Mouse (Mus musculus) common myeloid progenitor, adult 5-6 weeks (primary cell): Measurements from ENCODE around the gene Chst11. TPM values are rescaled to one million over a fixed set of nuclear protein-coding genes. Genes with fewer than 3 reads are reported as not detected.

ENCODE experiments used
- ATAC-seq: replicated peaks from 2 replicates; pipeline ENCODE4 v1.8.0; 2016; ENCODE audit warnings: low read depth, mild to moderate bottlenecking, moderate TSS enrichment, inconsistent platforms; ENCODE audit not compliant: poor library complexity, severe bottlenecking
- total RNA-seq: library from RNA; stranded (forward); fragments of 200-1000, 187-1606 nt; gene quantifications from 2 replicates; pipeline ENCODE4 v1.2.3, GENCODE M21; 2017

Gene Chst11
- total RNA-seq, 1 experiment from 2014 or later, result 18.6 TPM

DNA sequence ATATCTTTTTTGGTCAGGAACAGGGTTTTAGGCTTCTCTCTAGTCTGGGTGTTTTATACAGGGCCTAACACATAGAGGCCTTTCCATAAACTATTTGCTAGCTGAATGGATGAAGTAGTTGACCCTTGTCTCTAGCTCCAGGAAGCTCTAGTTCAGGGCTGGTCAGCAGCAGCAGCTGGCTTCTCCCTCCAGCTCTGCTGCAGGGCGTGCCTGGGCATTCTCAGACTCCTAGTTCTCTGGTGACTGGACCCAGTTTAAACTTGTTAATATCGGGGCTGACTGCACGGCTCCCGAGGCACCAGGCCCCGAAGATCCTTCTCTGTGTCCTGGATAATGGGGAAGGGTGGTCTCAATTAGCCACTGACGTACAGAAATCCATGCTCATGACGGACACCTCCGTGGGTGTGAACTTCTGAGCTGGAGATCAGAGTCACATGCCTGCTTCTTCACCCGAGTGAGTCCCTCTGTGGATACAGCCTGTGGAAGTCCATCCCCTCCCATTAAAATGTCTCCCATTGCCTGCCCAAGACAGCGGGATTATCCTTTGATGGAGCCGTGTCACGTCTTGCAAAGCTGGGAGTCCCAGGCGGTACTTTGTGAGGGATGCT lies 4.2 kb downstream of the Chst11 start:
- ATAC-seq, result no peak

GRCm38 (mm10) chr10:82990918-82991317 lies 5.6 kb downstream of the Chst11 start:
- ATAC-seq, result no peak

DNA sequence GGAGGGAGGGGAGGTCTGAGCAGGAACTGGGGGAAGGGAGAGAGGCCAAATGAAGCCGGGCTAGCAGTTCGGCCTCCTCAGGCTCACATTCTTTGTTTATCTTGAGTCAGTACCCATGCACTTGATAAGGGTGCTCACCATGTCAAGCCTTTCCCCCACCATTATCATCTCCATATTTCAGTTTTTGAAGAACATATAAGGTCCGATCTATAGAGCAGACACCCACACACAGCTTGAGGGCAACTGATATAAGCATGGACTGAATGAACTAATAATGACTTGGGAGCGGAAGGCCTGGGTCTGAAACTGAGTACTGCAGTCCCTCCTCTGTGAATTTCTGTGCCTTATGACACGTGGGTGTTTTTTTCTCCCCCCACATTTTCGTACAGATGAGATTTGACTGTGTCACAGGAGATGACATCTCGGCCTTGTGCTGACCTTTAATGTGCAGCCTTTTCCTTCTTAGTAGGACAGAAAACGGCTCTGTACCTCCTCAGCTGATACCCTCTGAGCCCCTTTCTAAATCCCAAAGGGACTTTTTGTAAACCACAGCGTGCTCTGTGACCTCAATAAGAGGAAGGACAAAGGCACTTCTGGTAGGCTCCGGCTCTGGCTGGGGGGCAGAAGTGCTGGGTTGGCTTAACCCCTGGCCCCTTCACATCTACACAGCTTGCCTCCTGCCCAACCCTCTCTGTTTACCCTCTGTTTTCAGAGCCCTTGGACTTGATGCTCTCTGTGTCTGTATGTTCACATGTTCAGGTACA lies 6.6 kb downstream of the Chst11 start:
- ATAC-seq, result peak; percentile 64

- peak; percentile 36 for ATAC-seq
These were observed 9.0 kb downstream of the Chst11 start for GRCm38 (mm10) chr10:82994284-82994683.

GRCm38 (mm10) chr10:82997460-82997859 lies 12.2 kb downstream of the Chst11 start:
- ATAC-seq, result peak; percentile 28; the same call in 1 of the 2 replicates

DNA sequence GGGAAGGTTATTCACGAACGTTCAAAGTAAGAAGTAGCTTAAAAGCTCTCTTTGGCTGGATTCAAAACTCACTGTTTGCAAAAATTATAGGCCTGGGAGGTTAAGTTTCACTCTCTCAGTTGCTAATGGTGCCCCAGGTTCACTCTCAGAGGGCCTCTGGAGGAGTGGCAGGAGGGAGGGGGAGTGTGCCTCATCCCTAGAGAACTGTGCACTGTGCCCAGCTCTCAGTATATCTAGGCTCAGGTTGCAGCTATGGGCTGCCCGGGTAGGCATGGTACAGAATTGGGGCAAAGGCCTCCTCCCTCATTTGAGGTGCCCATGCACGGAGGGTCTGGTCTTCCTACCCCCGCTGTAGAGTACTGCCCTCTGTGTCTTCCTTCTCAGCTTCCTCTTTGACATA lies 14.9 kb downstream of the Chst11 start:
- ATAC-seq, result no peak

DNA sequence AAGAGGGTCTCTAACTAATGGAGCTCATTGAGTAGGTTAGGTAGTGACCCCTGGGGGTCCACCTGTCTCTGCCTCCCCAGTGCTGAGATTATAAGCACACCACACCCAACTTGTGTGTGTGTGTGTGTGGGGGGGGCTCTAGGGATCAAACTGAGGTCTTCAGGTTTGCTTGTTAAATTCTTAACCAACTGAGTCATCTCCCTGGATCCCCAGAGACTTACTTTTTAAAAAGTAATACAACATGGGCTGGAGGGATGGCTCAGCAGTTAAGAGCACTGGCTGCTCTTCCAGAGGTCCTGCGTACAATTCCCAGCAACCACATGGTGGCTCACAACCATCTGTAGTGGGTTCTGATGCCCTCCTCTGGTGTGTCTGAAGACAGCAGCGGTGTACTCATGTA lies 15.4 kb downstream of the Chst11 start:
- ATAC-seq, result no peak

DNA sequence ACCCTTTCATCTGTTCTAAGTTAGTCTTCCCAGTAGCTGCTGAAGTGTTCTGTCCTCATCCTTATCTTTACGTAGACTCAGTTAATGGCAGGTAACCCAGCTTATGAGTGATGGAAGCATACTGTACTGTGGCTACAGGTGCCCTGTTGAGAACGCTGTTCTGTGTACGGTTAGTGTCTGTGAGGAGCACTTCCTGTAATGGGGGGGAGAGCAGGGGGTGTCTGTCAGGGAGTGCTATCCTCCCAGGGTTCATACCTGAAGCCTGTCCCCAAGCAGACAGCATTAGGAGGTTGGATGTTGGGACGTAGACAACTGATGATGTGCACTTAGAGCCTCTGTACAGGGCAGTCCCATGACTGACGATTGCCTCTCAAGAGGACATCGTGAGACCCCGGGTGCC lies 18.6 kb downstream of the Chst11 start:
- no peak for ATAC-seq

DNA sequence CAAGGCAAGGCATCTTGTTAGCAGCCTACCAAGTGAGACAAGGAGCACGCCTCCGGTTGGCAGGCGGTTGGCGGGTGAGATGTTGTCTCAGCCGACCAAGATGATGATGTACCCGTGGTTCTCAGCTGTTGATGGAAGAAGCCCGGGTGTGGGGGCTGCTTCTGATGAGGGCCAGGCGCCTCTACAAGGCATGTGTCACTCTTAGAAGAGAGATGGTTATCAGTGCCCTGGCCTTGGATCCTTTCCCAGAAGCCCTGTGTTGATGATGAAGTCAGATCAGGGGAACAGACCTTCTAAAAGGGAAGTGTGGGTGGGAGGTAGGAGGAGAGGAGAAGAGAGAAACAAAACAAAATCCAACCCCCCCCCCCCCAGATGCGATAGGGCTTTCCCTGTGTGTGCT lies 19.1 kb downstream of the Chst11 start:
- ATAC-seq, result peak; percentile 42

GRCm38 (mm10) chr10:83005003-83005402 lies 19.7 kb downstream of the Chst11 start:
- peak; percentile 64 for ATAC-seq

DNA sequence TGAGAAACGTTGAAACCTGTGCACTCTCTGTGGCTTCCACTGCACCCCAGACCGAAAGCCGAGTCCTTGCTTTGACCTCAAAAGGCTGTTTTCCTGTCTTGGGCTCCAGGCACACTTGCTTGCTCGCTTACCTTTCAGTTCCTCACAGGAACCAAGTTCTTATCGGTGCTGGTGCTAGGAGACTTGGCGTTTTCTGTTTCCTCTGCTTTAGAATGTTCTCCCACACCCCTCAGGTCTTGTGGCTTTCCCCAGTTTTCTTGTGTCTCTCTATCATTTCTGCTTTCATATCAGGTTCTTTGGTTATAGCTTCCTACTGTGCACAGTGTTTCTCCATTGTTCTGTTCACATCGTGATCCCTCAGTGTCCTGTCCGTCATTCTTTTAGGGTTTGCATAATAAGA lies 21.0 kb downstream of the Chst11 start:
- peak; percentile 24 for ATAC-seq

DNA sequence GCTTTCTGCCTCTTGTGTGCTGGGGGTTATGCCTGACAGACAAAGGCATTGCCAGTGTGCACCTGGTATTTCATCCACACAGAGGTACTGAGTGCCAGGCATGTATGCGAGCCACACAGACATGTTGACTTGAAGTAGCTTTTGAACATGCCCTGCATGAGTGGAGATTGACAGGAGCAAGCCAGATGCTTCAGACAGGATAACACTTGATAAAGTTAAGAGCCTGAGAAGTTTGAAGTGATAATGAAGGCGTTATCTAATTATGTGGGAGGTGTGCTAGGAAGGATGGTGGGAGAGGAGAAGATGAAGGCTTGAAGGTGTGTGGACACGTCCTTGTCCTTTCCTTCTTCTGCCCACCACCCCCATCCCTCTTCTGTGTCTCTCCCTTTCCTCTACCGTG lies 28.7 kb downstream of the Chst11 start:
- no peak for ATAC-seq

- ATAC-seq, result no peak
These were observed 30.6 kb downstream of the Chst11 start for GRCm38 (mm10) chr10:83015919-83016318.

- no peak for ATAC-seq
These were observed 31.5 kb downstream of the Chst11 start for GRCm38 (mm10) chr10:83016779-83017178.

DNA sequence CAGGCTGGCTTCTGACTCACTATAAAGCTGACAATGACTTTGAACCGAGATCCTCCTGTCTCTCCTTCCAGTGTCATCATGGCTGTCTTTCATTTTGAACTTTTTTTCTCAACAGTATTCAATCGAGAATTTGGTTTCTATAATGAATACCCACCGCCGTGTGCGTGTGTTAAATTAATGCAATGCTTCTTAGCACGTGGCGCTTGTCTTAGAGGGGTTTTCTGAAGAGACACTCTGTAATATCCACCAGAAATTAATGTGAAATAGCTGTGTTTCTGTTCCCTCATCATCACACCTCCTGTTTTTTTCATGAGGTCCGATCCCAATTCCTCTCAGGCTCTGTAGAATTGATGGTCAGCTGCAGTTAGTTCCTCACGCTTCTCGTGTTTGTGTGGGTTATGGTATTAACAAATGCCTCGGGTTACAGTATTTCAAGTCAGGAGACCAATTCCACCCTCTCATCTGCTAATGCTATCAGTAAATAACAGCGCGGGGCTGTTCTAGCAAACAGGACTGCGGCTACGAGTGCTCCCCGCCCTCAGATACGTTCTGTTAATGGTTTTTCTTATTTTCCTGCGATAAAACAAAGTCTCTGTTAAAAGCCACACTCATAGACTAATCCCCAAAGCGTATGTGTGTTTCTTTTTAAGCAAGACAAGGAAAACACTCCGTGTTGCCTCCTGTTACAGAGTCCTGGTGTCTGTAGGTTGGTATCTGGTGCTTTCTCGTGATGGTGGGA lies 32.6 kb downstream of the Chst11 start:
- no peak for ATAC-seq

- no peak for ATAC-seq
These were observed 33.2 kb downstream of the Chst11 start for GRCm38 (mm10) chr10:83018521-83018920.

DNA sequence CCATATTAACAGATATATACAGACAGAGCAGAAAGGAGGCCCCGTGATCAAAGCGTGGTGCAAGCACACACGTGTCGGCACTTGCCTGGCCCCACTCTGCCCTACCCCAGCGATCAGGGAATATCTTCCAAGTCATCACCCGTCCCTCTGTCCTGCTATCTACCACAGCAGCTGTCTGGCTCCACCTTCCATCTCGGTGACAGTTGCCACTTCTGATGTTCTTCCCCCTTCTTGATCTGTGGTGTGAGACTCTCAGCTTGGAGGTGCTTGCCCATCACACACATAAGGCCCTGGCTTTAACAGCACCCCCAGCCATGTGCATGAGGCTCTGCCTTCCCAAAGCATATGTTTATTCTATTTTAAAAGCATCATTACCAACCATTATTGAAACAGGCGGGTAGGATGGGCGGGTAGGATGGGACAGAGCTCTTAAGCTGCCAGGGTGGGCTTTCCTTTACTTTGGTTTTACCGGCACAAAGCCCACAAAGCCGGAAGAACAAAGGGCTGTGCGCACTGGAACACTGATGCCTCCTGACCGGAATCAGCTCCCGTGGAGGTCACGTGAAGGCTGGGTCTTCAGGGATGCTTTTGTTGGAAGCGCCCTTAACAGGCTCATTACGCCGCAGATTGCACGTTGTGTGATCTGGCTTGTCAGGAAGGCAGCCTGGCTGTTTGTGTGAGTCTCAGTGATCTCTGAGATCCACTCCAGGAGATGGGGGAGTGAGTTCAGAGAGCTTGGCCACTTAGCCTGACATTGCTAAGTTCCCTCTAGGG lies 34.4 kb downstream of the Chst11 start:
- ATAC-seq, result peak; percentile 84

GRCm38 (mm10) chr10:83022616-83023015 lies 37.3 kb downstream of the Chst11 start:
- no peak for ATAC-seq

DNA sequence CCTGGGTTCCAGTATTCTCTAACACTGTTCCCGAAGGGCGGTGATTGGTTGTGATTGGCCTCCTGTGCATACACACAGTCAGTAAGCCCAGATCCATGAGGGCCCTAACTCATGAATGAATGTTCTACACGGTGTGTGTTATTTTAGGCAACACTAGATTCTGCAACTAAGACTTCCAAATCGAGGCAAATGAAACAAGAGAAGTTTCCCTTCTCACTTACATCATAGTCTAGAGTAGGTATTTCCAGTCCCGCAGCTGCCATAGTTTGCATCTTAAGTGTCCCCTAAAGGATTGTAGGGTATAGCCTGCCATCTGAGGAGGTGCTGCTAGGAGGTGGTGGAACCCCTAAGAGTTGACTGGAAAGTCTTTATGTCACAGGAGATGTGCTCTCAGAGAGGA lies 40.9 kb downstream of the Chst11 start:
- no peak for ATAC-seq

GRCm38 (mm10) chr10:83027673-83028072 lies 42.4 kb downstream of the Chst11 start:
- ATAC-seq, result no peak
